Mouse (Mus musculus) forebrain, embryonic 12.5 days (tissue): ENCODE measurements around the gene Spem2. TPM values are rescaled to one million over a fixed set of nuclear protein-coding genes. Genes with fewer than 3 reads are reported as not detected.

ENCODE experiments used
- ATAC-seq: fragments of 200-750 bp; cut with Nextera tagmentation; 2 replicates; pipeline ENCODE4 v1.8.0; 2017; ENCODE audit warnings: moderate TSS enrichment; ENCODE audit not compliant: low FRiP score
- H3K27ac ChIP-seq: fragments of 300-500 bp; sonication (generic); 2 replicates; pipeline ENCODE4 v1.5.1; 2016; ENCODE audit warnings: mild to moderate bottlenecking
- H3K27me3 ChIP-seq: fragments of 300-500 bp; sonication (generic); 2 replicates; pipeline ENCODE4 v1.6.1; 2016; ENCODE audit warnings: mild to moderate bottlenecking
- H3K36me3 ChIP-seq: fragments of 300-500 bp; sonication (generic); replicated peaks from 2 replicates; pipeline ENCODE4 v1.6.1; 2016; ENCODE audit warnings: mild to moderate bottlenecking
- H3K4me1 ChIP-seq: fragments of 300-500 bp; sonication (generic); 2 replicates; pipeline ENCODE4 v1.6.1; 2016
- H3K4me2 ChIP-seq: fragments of 300-500 bp; sonication (generic); 2 replicates; pipeline ENCODE4 v1.6.1; 2016; ENCODE audit warnings: mild to moderate bottlenecking, moderate library complexity
- H3K4me3 ChIP-seq: fragments of 300-500 bp; sonication (generic); replicated peaks from 2 replicates; pipeline ENCODE4 v1.5.1; 2016; ENCODE audit warnings: mild to moderate bottlenecking
- H3K9ac ChIP-seq: fragments of 300-500 bp; sonication (generic); 2 replicates; pipeline ENCODE4 v1.6.1; 2016; ENCODE audit warnings: mild to moderate bottlenecking
- H3K9me3 ChIP-seq: fragments of 300-500 bp; sonication (generic); 2 replicates; pipeline ENCODE4 v1.6.1; 2016
- WGBS: fragments of 180-500 bp; shearing (Covaris S2); methylation state at CpG from one replicate; pipeline ENCODE4 v1.1.7; 2016; 5-methylcytosine and 5-hydroxymethylcytosine counted together
- polyA plus RNA-seq: library from polyadenylated mRNA; unstranded; fragments of >200 nt; fragmentation: Nextera tagmentation; extraction: Ambion mirVana; gene quantifications from 2 replicates; pipeline ENCODE4 v1.2.1, GENCODE M21; 2016

Gene Spem2
- polyA plus RNA-seq, 1 experiment from 2014 or later: not detected

DNA sequence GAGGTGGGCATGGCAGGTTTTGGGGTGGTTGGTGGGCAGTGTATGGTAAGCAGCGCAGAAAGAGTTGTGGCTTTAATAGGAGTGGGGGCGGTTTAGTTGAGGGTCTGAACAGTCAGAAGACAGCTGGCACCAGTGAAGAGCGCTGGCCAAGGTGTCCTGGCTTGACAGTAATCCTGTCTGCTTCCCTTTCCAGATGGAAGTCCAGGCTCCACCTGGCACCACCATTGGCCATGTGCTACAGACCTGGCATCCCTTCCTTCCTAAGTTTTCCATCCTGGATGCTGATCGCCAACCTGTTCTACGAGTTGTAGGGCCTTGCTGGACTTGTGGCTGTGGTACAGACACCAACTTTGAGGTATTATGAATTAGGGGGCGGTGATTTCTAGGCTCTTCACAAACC, 29.8 kb upstream of the Spem2 start:
- peak overlapping the region; percentile 67 for H3K4me3 ChIP-seq
- peaks cover 40% of the 10 kb centered on the region for H3K36me3 ChIP-seq
- ATAC-seq: no peak
- no peak overlapping the region for H3K27ac ChIP-seq
- WGBS: 95% methylated on average over 6 of the region's 6 CpGs
- peak overlapping the region; percentile 61 for H3K4me2 ChIP-seq
- no peaks in the 10 kb centered on the region for H3K9me3 ChIP-seq
- H3K4me1 ChIP-seq: peaks cover 32% of the 10 kb centered on the region
- no peaks in the 10 kb centered on the region for H3K27me3 ChIP-seq
- H3K9ac ChIP-seq: peak overlapping the region; percentile 82; the same call in 1 of the 2 replicates

GRCm38 (mm10) chr11:69846738-69847688, 28.7 kb upstream of the Spem2 start:
- peaks cover 32% of the 10 kb centered on the region for H3K4me1 ChIP-seq
- peak overlapping the region; percentile 61 for H3K4me2 ChIP-seq
- H3K4me3 ChIP-seq: peak overlapping the region; percentile 67
- 16% methylated on average over 34 of the region's 37 CpGs for whole genome bisulfite sequencing
- H3K27me3 ChIP-seq: no peaks in the 10 kb centered on the region
- H3K27ac ChIP-seq: peak overlapping the region; percentile 96
- peak overlapping the region; percentile 82 for H3K9ac ChIP-seq
- H3K36me3 ChIP-seq: peaks cover 40% of the 10 kb centered on the region
- peak; percentile 39 for ATAC-seq
- H3K9me3 ChIP-seq: no peaks in the 10 kb centered on the region

DNA sequence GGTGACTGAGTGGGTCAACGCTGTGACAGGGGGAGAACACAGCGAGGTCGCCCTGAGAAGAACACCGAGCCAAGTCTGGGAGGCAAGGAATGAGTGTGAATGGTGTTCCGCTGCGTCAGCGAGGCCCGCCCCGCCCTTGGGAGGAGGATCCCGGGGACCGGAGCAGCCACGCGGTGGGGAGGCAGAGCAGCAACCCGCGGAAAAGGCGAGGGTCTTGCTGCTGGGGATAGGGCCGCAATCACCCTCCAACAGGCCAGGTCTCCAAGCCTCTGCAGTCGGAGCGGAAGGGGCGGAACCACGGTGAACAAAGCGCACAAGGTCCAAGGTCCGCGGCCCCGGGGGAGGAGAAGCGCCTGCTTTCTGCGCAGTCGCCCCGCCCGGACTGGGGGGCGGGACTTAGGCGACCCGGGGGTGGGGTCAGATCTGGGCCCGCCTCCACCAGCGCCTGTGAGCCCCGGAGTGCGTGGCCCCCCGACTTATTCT, 28.0 kb upstream of the Spem2 start, which contains the start of gene Plscr3:
Gene Plscr3 (plus strand): TSS at position 179 of the 483 bp plus-strand sequence.
- peak within 1 kb of the TSS; percentile 61 for H3K4me2 ChIP-seq
- peak within 1 kb of the TSS; percentile 96 for H3K27ac ChIP-seq
- H3K9me3 ChIP-seq: no peaks in the 10 kb centered on the region
- peak within 1 kb of the TSS; percentile 67 for H3K4me3 ChIP-seq
- peak; percentile 91 for ATAC-seq
- WGBS: under 1% methylated on average over 38 of the region's 38 CpGs
- H3K27me3 ChIP-seq: no peaks in the 10 kb centered on the region
- peaks cover 33% of the 10 kb centered on the region for H3K36me3 ChIP-seq
- H3K9ac ChIP-seq: peak within 1 kb of the TSS; percentile 82
- peaks cover 32% of the 10 kb centered on the region for H3K4me1 ChIP-seq

DNA sequence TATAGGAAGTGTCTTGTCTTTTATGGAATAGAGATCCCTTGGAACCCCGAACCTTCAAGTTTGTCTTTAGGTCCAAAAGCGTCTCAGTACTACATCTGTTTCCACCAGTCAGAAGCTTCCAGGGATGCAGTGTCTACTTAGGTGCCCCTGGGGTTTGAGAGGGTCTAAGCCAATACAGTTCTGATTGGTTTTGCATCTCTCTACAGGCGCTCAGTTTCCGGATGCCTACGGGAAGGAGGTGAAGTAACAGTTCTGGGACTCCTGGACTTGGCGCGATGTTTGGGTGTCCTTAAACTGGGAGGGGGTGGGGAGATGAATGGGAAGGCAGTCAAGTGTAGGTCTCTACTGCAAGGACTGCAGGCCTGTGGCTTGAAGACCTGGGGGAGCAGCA, 20.4 kb upstream of the Spem2 start:
- peak overlapping the region; percentile 80 for H3K4me2 ChIP-seq
- H3K4me1 ChIP-seq: peaks cover 43% of the 10 kb centered on the region
- H3K36me3 ChIP-seq: peaks cover 2% of the 10 kb centered on the region; the same call in 1 of the 2 replicates
- peak overlapping the region; percentile 87 for H3K4me3 ChIP-seq
- H3K27ac ChIP-seq: peak overlapping the region; percentile 77
- ATAC-seq: no peak
- H3K9me3 ChIP-seq: no peaks in the 10 kb centered on the region
- WGBS: under 1% methylated on average over 7 of the region's 7 CpGs
- peak overlapping the region; percentile 67 for H3K9ac ChIP-seq
- H3K27me3 ChIP-seq: peaks cover 4% of the 10 kb centered on the region

DNA sequence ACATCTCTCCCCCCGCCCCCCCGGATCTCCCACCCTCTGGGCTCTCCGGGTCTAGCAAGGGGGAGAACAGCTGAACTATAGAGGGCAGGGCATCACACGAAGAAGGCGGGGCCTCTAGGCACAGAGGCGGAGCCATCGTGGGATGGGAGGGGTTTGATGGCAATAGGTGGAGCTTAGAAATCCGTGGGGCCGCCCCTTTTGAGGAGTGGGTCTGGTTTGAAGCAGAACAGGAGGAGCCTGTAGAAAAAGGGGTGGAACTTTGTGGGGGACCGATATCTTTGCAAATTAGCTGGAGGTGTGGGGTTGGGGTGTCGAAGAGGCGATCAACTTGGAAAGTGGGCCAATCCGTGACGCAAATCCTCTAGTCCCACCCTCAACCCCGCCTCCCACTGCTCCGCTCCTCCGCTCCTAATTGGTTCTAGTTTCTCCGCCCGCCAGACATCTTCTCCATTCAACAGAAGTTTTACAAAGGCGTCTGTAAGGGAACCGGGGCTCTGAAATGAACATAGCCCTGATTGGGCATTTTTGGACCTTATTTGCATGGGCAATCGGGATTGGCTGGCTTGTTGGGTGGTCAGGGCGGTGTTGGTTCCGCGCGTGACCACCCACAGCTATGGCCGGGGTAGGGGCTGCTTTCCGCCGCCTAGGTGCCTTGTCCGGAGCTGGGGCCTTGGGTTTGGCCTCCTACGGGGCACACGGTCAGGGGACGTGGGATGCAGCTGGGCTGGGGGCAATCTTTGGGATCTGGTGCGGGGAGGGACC, 19.9 kb upstream of the Spem2 start, which contains the start of gene Tmem256:
Gene Tmem256 (plus strand): TSS at position 563 of the 762 bp plus-strand sequence.
- Histone ChIP-seq H3K27ac (peak within 1 kb of the TSS; percentile 96), H3K9ac (peak within 1 kb of the TSS; percentile 94), H3K9me3 (no peaks in the 10 kb centered on the region), H3K4me1 (peaks cover 46% of the 10 kb centered on the region), H3K36me3 (peaks cover 8% of the 10 kb centered on the region), H3K4me2 (peak within 1 kb of the TSS; percentile 80), H3K4me3 (peak within 1 kb of the TSS; percentile 87), H3K27me3 (peaks cover 7% of the 10 kb centered on the region)
- WGBS: under 1% methylated on average over 34 of the region's 34 CpGs
- ATAC-seq: peak; percentile 88

- Histone ChIP-seq H3K9me3 (no peaks in the 10 kb centered on the region), H3K27ac (peak within 1 kb of the TSS; percentile 96), H3K27me3 (peaks cover 7% of the 10 kb centered on the region), H3K4me3 (peak within 1 kb of the TSS; percentile 87), H3K9ac (peak within 1 kb of the TSS; percentile 94), H3K4me2 (peak within 1 kb of the TSS; percentile 80), H3K4me1 (peaks cover 46% of the 10 kb centered on the region), H3K36me3 (peaks cover 13% of the 10 kb centered on the region)
- WGBS: under 1% methylated on average over 30 of the region's 32 CpGs
- peak; percentile 66; the same call in 1 of the 2 replicates for ATAC-seq
Measured at GRCm38 (mm10) chr11:69837604-69837951, 19.3 kb upstream of the Spem2 start, which contains the start of gene Nlgn2. TSS of gene Nlgn2 (minus strand) at chr11:69837784.

GRCm38 (mm10) chr11:69836703-69837576, 18.7 kb upstream of the Spem2 start:
- peaks cover 46% of the 10 kb centered on the region for H3K4me1 ChIP-seq
- peak overlapping the region; percentile 80 for H3K4me2 ChIP-seq
- peak overlapping the region; percentile 87 for H3K4me3 ChIP-seq
- peak; percentile 8 for ATAC-seq
- H3K27me3 ChIP-seq: peaks cover 7% of the 10 kb centered on the region
- H3K27ac ChIP-seq: peak overlapping the region; percentile 96
- no peaks in the 10 kb centered on the region for H3K9me3 ChIP-seq
- peak overlapping the region; percentile 94 for H3K9ac ChIP-seq
- peaks cover 19% of the 10 kb centered on the region for H3K36me3 ChIP-seq
- WGBS: 1% methylated on average over 42 of the region's 52 CpGs

DNA sequence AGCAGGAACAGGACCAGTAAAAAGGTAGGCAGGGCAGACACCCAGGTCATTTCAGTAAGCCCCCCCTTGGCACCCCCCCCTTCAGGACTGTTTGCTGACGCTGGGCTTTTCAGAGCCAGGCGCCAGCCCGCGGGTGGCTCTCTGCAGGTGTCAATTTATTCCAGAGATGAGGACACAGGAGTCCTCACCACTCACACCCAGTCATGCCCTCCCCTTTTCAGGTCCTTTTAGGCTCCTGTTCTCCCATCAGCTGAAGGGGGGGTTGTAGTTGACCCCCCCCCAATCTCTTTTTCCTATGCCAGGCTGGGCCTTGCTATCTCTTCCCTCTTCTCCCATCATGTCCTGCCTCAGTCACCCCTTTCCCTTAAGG, 17.7 kb upstream of the Spem2 start:
- no peak for ATAC-seq
- WGBS: 5% methylated on average over 4 of the region's 4 CpGs
- Histone ChIP-seq H3K27me3 (peaks cover 7% of the 10 kb centered on the region), H3K9me3 (no peaks in the 10 kb centered on the region), H3K4me3 (peak overlapping the region; percentile 87), H3K36me3 (peaks cover 27% of the 10 kb centered on the region), H3K4me1 (peaks cover 46% of the 10 kb centered on the region), H3K27ac (peak overlapping the region; percentile 96), H3K4me2 (peak overlapping the region; percentile 80), H3K9ac (peak overlapping the region; percentile 94)

DNA sequence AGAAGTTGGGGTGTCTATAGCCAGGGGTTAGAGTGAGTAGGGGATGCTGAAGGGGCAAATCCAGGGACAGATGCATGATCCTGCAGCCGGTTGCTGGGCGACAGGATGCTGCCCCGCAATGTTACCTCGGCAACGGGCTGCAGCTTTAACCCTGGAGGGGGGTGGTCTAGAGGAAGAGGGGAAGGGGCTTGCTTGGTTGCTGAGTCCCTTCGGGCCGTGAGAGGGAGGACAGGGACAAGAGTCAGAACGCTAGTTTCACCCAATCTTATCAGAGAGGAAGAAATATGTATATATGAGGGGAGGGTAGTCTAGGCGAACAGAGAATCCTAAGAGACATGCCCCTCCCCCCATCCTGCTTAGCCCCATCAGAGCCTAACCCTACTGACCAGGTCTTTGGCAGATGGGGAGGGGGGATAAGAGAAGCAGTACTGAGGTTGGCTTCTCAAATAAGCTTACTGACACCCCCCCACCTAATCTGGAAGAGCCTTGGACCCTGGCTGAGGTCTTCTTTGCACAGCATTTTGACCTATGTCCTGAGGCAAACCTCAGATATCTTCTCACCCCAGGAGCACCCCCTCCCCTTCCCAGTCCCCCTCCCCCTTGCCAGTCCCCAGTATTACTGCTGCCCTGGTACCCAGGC, 17.2 kb upstream of the Spem2 start:
- no peak for ATAC-seq
- Histone ChIP-seq H3K27ac (peak overlapping the region; percentile 96), H3K4me1 (peaks cover 46% of the 10 kb centered on the region), H3K27me3 (peaks cover 7% of the 10 kb centered on the region), H3K9ac (peak overlapping the region; percentile 94), H3K4me2 (peak overlapping the region; percentile 80), H3K36me3 (peaks cover 27% of the 10 kb centered on the region), H3K9me3 (no peaks in the 10 kb centered on the region), H3K4me3 (peak overlapping the region; percentile 87)
- WGBS: 1% methylated on average over 9 of the region's 9 CpGs

DNA sequence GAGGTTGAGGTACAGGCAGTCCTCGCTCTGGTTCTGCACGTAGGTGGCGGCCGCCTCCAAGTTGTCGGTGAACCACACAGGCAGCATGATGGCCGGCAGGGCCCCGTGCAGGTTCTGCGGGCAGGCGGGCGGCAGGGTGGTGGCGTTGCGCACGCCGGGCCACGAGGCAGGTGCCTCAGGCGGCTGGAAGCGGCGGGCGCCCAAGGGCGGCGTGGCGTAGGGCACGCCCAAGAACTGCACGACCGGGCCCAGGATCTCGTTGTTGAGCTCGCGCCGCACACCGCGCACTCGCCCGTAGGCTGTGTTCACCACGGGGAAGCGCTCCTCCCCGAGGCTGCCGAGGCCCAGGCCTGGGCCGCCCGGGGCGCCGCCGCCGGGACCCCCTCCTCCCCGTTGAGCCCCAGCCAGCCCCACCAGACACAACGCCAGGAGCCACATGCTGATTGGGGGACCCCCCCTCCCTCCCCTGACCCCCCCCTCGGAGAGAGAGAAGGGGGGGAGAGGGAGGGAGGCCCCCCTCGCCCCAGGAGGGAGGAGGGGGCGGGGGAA, 15.8 kb upstream of the Spem2 start:
- ATAC-seq: no peak
- 7% methylated on average over 40 of the region's 48 CpGs for WGBS
- no peaks in the 10 kb centered on the region for H3K9me3 ChIP-seq
- H3K4me1 ChIP-seq: peaks cover 48% of the 10 kb centered on the region
- H3K27me3 ChIP-seq: peaks cover 7% of the 10 kb centered on the region
- H3K9ac ChIP-seq: peak overlapping the region; percentile 94
- peak overlapping the region; percentile 96 for H3K27ac ChIP-seq
- peak overlapping the region; percentile 87 for H3K4me3 ChIP-seq
- peak overlapping the region; percentile 80 for H3K4me2 ChIP-seq
- H3K36me3 ChIP-seq: peaks cover 32% of the 10 kb centered on the region

GRCm38 (mm10) chr11:69833554-69833953, 15.3 kb upstream of the Spem2 start:
- Histone ChIP-seq H3K9ac (peak overlapping the region; percentile 94), H3K9me3 (no peaks in the 10 kb centered on the region), H3K27ac (0 out of 2 replicates have a peak overlapping the region, but pooled peaks have one; percentile 96), H3K4me2 (peak overlapping the region; percentile 80), H3K4me3 (peak overlapping the region; percentile 87), H3K36me3 (peaks cover 37% of the 10 kb centered on the region), H3K4me1 (peaks cover 47% of the 10 kb centered on the region), H3K27me3 (peaks cover 7% of the 10 kb centered on the region)
- ATAC-seq: no peak
- 59% methylated on average over 8 of the region's 8 CpGs for WGBS
